Mouse (Mus musculus): ENCODE measurements around the gene Parp16. TPM values are rescaled to one million over a fixed set of nuclear protein-coding genes. Genes with fewer than 3 reads are reported as not detected.
A peak's percentile ranks its signal among the peaks of the same experiment; 100 is the strongest.
"Not testable (repeated sequence)": the region's sequence is repeated elsewhere in the genome, so short reads cannot be mapped to it uniquely, and the experiment has no call there.

Parp16 gene
- total RNA-seq, 1 experiment from 2014 or later, result 5.2 TPM

DNA sequence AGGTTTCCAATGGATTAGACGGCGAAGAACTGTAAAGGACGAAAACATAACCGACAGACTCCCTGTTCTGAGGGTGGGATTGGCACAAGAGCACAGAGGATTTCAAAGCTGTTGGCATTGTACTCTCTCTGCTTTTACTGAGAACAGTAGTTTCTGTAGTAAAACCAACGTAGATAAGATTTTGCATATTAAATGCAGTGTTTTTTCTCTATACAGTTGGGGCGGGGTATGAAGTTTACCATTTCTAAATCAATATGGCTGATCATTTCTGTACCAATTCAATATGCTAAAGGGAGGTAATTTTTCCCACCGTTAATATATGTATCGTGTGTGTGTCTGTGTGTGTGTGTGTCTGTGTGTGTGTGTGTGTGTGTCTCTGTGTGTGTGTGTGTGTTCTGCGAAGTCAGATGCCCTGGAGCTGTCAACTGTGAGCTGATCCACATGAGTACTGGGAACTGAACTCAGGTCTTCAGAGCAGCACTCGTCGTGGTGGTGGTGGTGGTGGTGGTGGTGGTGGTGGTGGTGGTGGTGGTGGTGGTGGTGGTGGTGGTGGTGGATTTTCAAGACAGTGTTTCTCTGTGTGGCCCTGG, 7.1 kb downstream of the Parp16 start:
- no peak for ATAC-seq (ENCODE audit: extremely low read depth, insufficient number of reproducible peaks, low FRiP score, poor library complexity, severe bottlenecking)

GRCm38 (mm10) chr9:65205049-65205815, 10.1 kb downstream of the Parp16 start:
- no peak for ATAC-seq (ENCODE audit: extremely low read depth, insufficient number of reproducible peaks, low FRiP score, poor library complexity, severe bottlenecking)

DNA sequence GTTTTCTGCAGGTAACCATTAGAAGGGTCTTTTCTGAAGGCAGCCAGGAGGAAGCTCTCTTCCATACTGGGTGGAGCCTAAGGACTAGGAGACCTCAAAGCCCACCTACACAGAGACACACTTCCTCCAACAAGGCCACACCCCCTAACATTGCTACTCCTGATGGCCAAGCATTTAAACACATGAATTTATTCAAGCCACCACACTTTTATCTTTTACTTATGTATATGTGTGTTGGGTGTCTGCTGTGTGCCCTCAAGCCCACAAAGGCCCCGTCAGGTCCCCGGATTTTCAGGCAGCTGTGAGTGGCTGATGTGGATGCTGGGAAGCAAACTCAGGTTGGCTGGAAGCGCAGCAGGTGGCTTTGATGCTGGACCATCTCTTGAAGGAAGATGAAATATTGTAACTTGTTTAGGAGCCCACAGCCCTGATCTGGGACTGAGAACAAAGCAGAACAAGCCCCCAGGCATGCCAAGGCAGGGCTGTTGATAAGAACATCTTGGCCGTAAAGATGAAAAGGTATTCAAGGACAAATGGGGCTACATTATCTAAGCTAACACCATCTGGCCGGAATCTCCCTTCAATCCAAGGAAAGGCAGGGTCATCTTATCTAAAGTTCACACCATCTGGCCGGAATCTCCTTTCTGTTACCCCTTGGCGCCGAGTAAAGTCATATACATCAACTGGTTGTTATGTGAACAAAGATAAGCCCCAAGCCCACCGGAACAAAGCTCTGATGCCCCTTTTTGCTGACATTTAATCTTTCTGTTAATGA, 12.1 kb downstream of the Parp16 start:
- ATAC-seq (ENCODE audit: extremely low read depth, insufficient number of reproducible peaks, low FRiP score, poor library complexity, severe bottlenecking), result not testable (repeated sequence)

GRCm38 (mm10) chr9:65208293-65209179, 13.4 kb downstream of the Parp16 start:
- ATAC-seq (ENCODE audit: extremely low read depth, insufficient number of reproducible peaks, low FRiP score, poor library complexity, severe bottlenecking), result no peak

- no peak for ATAC-seq (ENCODE audit: extremely low read depth, insufficient number of reproducible peaks, low FRiP score, poor library complexity, severe bottlenecking)
Measured at GRCm38 (mm10) chr9:65211598-65211997, 16.4 kb downstream of the Parp16 start.

DNA sequence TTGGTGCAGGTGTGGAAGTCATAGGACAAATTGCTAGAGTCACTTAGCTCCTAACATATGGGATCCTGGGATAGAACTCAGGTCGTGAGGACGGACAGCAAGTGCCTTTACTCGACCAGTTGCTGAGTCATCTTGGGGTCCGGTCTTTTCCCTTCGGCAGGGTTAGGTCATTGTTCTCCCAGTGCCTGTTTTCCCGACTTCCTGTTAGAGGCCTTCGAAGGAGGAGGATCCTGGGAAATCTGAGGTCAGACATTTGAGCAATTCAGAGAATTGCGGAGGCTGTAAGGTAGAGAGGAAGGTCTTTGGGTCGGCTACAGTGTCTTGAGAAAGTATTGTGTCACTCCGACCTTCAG, 19.2 kb downstream of the Parp16 start:
- ATAC-seq (ENCODE audit: extremely low read depth, insufficient number of reproducible peaks, low FRiP score, poor library complexity, severe bottlenecking), result no peak

DNA sequence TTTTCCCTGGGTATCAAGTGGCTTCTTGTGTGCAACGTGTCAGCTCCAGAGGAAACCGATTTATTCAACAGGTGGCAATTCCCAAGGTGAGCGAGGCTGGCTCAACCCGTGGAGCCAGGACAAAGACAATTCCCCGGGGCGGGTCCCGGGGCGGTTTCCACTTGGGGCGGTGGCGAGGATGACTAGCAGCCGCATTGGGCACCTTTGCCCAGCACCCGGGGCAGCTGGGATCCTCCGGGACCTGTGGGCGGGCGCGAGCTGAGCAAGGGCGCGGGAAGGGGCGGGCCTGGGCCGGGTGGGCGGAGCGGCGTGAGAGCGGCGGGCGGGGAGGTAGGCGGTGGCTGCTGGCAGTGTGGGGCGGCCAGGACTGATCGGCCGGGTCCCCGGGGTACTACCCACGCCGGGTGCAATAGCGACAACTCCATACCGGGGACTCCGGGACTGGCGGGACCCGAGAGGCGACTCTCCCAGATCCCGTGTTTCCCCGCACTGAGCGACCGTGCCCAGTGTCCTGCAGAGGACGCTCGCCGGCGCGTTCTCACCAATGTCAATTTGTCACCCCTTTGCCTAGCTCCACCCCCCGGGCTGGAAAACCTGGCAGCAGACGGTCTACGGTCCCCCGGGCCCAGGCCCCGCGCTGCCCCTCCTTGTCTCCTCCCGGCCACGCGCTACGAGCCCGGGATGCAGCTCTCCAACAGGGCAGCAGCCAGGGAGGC, 19.8 kb downstream of the Parp16 start:
- peak; percentile 77 for ATAC-seq (ENCODE audit: extremely low read depth, insufficient number of reproducible peaks, low FRiP score, poor library complexity, severe bottlenecking)

DNA sequence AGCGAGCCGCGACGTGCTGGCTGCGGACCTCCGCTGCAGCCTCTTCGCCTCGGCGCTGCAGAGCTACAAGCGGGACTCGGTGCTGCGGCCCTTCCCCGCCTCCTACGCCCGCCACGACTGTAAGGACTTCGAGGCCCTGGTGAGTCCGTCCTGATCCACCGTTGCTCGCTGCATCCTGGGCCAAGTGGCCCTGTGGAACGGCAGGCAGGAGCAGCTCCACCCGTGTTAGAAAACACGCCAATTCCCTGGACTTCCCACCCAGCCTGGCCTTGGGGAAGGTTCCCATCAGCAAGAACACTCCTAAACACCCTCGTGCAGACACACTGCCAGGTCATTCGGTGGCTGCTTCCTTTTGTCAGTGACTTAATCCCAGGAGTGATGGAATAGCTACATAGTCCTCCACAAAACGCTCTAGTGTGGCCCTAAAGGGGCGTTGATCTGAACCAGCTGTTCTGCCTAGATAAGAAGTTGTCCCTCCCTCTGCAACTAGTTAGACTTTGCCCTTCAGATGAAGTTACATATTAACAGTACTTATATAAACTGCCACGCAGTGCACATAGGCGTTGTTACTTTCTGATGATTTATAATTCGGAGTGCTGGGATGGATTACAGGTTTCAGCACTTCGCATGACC, 20.5 kb downstream of the Parp16 start:
- no peak; the same call in 1 of the 2 replicates for ATAC-seq (ENCODE audit: extremely low read depth, insufficient number of reproducible peaks, low FRiP score, poor library complexity, severe bottlenecking)

DNA sequence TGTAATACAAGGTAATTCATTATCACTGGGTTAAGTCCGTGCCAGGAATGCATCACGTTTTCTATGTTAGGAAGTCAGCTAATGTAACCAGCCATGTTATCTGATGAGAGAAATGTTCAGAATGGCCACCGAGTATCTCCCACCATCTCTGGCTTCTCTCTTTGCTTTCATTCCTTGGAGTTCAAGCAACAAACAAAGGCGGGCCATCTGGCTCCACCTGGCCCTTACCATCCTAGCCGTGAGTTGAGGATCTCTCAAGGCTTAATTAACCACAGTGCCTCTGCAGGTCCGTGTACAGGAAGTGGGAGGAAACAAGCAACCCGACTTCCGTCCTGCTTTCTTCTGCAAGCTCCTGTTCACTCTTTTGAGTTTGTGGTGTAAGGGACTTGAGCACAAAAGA, 21.8 kb downstream of the Parp16 start:
- no peak for ATAC-seq (ENCODE audit: extremely low read depth, insufficient number of reproducible peaks, low FRiP score, poor library complexity, severe bottlenecking)

- ATAC-seq (ENCODE audit: extremely low read depth, insufficient number of reproducible peaks, low FRiP score, poor library complexity, severe bottlenecking), result no peak
Measured at GRCm38 (mm10) chr9:65217661-65218060, 22.5 kb downstream of the Parp16 start.

- ATAC-seq (ENCODE audit: extremely low read depth, insufficient number of reproducible peaks, low FRiP score, poor library complexity, severe bottlenecking), result no peak
Measured at GRCm38 (mm10) chr9:65218916-65219315, 23.8 kb downstream of the Parp16 start.

GRCm38 (mm10) chr9:65220398-65220797, 25.2 kb downstream of the Parp16 start:
- not testable (repeated sequence) for ATAC-seq (ENCODE audit: extremely low read depth, insufficient number of reproducible peaks, low FRiP score, poor library complexity, severe bottlenecking)

GRCm38 (mm10) chr9:65223927-65224326, 28.8 kb downstream of the Parp16 start:
- ATAC-seq (ENCODE audit: extremely low read depth, insufficient number of reproducible peaks, low FRiP score, poor library complexity, severe bottlenecking), result no peak

DNA sequence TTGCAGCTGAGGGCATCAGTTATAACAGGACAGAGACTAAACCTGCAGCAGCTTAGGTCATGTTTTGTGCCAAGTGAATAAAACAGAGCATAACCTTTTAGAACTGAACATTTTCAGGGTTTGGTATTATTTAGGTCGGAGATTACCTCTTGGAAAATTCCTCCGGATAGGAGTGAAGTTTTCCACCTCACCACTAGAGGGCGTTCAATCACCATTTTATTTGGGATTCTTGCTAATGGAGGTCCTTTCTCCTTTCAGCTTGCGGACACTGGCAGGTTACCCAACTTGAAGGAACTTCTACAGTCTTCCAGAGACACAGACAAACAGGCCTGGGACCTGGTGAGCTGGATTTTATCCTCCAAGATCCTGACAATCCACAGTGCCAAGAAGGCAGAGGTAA, 30.6 kb downstream of the Parp16 start:
- ATAC-seq (ENCODE audit: extremely low read depth, insufficient number of reproducible peaks, low FRiP score, poor library complexity, severe bottlenecking), result no peak

DNA sequence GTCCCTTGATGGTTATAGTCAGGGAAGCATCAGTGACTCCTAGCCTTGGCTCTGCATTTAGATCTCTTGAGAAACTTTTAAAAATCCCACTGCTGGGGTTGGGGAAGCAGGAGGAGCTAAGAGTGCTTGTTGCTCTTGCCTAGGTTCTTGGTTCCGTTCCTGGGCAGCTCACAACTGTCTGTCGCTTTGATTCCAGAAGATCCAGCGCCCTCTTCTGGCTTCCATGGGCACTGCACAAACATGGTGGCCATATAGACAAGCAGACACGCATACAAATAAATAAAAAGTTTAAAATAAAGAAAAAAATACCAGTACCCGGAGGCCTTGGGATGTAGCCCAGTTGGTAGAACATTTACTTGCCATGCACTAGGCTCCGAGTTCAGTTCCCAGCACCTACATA, 35.1 kb downstream of the Parp16 start:
- ATAC-seq (ENCODE audit: extremely low read depth, insufficient number of reproducible peaks, low FRiP score, poor library complexity, severe bottlenecking), result no peak

GRCm38 (mm10) chr9:65231284-65231683, 36.1 kb downstream of the Parp16 start:
- no peak for ATAC-seq (ENCODE audit: extremely low read depth, insufficient number of reproducible peaks, low FRiP score, poor library complexity, severe bottlenecking)

DNA sequence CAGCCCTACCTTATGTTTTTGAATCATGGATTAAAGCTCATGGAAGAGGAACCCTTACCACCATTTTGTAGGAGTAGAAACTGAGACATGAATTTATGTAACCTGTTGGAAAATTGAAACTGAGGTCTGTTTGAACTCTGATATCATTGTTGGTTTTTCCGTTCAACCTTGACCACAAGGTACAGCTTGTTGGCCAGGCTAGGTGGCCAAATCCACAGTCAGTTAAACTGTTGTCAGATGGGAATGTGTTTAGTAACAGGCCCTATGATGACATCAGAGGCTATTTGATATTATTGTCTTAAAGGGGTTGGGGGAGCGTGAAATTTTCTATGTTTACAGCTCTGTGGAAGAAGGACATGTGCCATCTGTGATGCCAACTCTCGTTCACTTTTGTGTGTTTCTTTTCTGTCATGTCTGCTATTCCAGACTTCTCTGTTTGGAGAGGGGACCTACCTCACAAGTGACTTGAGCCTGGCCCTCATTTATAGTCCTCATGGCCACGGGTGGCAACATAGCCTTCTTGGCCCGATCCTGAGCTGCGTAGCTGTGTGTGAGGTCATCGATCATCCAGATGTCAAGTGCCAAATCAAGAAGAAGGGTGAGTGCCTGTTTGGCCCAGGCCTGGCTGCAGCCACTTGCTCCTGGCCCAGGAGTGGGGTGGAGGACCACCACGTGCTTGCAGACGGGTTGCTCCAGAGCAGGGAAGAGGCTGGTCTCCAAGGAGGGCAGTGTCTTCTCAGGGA, 38.3 kb downstream of the Parp16 start:
- no peak for ATAC-seq (ENCODE audit: extremely low read depth, insufficient number of reproducible peaks, low FRiP score, poor library complexity, severe bottlenecking)

All from neutrophil, adult 5-6 weeks (primary cell).